Mouse (Mus musculus): ENCODE measurements around the gene Tex29. TPM values are rescaled to one million over a fixed set of nuclear protein-coding genes. Genes with fewer than 3 reads are reported as not detected.

Gene Tex29
- total RNA-seq, 1 experiment from 2014 or later: not detected

Other genes starting within 250 kb of the Tex29 start
- 57.2 and 61.8 TPM in 2 replicates for gene Ankrd10, start 204.7 kb upstream of the Tex29 start, total RNA-seq (2021)
- gene 1700016D06Rik, start 139.4 kb upstream of the Tex29 start, total RNA-seq (2021): not detected in 2 replicates
- 54.4 and 64.5 TPM in 2 replicates for gene Arhgef7, start 112.8 kb upstream of the Tex29 start, total RNA-seq (2021)